Mouse (Mus musculus): Measurements from ENCODE around the gene Coro6.

DNA sequence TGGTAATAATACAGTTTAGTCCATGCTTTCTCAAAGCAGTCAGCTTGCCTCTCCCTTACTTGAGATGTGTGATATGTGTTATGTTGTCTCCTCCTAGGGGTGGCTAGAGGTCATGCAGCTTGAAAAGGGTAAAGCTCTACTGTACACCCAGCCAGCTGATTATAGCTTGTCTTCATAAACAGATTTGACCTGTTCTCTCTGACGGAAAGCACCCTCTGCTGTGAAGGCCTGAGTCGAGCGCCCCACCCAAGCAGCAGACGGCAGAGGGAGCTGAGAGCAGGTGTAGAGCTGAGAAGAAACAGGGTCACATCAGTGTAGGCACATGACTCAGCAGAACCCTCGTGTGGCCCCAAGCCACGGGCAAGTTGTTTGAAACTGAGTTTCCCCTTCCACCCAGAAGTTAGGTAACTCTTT lies 15.6 kb upstream of the Coro6 start:
- TF ChIP-seq POLR2A (IDR thresholded peaks at IDR 0.05; ENCODE audit: low read depth, low read length) (no peak), CTCF (IDR thresholded peaks at IDR 0.05; ENCODE audit: extremely low read depth, insufficient read length, insufficient replicate concordance, low read depth, low read length) (peak; percentile 31; the same call in 1 of the 2 replicates)

Data from small intestine, adult 2 months (tissue).